Mouse (Mus musculus) olfactory bulb, adult 2 months (tissue): Measurements from ENCODE around the gene Copb1.
"Not testable (repeated sequence)": the region's sequence is repeated elsewhere in the genome, so short reads cannot be mapped to it uniquely, and the experiment has no call there.

Experiments used
- CTCF ChIP-seq: fragments of 200-500 bp; IDR thresholded peaks from 2 replicates; pipeline ENCODE4 v1.5.1; 2012; ENCODE audit warnings: low read depth, mild to moderate bottlenecking, low read length, moderate library complexity; ENCODE audit not compliant: insufficient read depth
- POLR2A ChIP-seq: fragments of 200-500 bp; IDR thresholded peaks from 2 replicates; pipeline ENCODE4 v1.6.1; 2012; ENCODE audit warnings: mild to moderate bottlenecking, low read depth, low read length, moderate library complexity; ENCODE audit not compliant: insufficient read depth

GRCm38 (mm10) chr7:114196588-114196987 is 57.9 kb downstream of the Copb1 start:
- not testable (repeated sequence) for TF ChIP-seq CTCF, POLR2A
